In the genomic region with DNA sequence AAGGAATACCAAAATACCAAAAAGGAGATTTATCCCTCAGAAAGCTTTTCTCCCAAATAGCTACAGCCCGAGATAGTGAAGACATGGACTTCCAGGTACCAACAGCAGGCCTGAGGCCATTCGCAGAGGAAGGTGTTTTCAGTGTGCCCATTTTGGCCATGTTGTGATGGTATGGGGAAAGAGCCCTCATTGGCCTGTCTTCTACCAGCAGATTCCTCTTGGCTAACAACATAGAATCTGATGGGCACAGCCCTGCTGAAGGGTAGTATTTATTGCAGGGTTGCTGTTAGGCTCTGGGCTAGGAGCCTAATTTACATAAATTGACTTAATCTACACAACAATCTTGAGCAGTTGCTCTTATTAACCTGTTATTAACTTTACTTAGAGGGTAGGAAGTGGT, we compare ENCODE assay signal across 15 mouse cellular contexts.
"Had no signal": no experiment of that assay in that cellular context is flagged by ENCODE, and none has a peak within 500 bp of the region (broad histone marks: within the 10 kb centered on the region; RNA-seq: fewer than 3 reads in every experiment).

No protein-coding gene starts in this region.

- DNase-seq: cerebellum, adult 8-10 months; cerebellum, adult 9-10 months; cerebellum, adult 9-11 months; cerebellum, postnatal 14 days; cerebellum, postnatal 25 days; cerebellum, postnatal 36 days; embryo, embryonic 11 days; forebrain, postnatal 0 days; gastrocnemius, adult 2 months; gastrocnemius, postnatal 10 days; gastrocnemius, postnatal 14 days; gastrocnemius, postnatal 25 days; gastrocnemius, postnatal 36 days; heart, adult 18-20 months; heart, adult 2 months had no signal
